Mouse (Mus musculus) E14TG2a.4 (cell line): Measurements from ENCODE around the gene Pofut1.

Experiments used
- CTCF ChIP-seq: conservative IDR thresholded peaks from 2 replicates; pipeline ENCODE4 v1.5.1; 2014; ENCODE audit warnings: low read length
- POU5F1 ChIP-seq: IDR thresholded peaks from 2 replicates; pipeline ENCODE4 v1.6.1; 2014; ENCODE audit warnings: low read length, borderline replicate concordance

DNA sequence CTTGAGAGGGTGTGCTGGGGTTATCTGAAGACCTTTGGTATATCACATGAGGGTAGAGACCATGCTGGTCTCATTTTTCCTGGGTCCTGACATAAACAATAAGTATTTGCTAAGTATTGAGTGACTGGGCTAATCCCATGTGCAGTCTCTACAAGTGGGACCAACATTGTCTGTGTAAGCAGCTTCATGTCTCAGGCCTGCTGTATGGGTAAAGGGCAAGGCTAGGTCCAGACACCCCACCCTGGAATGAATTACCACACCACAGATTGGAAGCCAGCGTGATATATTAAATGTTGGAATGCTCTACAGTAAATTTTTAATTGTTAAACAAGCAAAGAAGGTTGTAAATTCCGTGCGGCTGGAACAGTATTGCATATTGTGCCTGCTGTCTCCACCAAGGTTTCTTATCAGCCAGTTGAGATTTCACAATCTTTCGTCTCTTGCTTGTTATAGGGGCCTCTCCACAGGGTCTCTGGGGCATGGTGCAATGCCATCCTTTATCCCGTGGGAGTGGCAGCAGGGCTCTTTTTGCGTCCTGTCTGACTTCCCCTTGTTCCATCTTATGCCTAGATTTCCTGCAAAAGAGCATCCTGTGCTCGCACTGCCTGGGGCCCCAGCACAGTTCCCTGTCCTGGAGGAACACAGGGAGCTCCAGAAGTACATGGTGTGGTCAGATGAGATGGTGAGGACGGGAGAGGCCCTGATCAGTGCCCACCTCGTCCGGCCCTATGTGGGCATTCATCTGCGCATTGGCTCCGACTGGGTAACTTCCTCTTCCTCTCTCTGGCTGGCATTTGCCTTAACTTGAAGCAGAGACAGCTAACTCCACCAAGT lies 17.9 kb downstream of the Pofut1 start:
- TF ChIP-seq CTCF = no peak
- no peak for TF ChIP-seq POU5F1
